Mouse (Mus musculus) CD4-positive, CD25-positive, alpha-beta regulatory T cell, adult 4 months (primary cell): ENCODE results near the gene Mapre1. TPM values are rescaled to one million over a fixed set of nuclear protein-coding genes. Genes with fewer than 3 reads are reported as not detected.
A peak's percentile ranks its signal among the peaks of the same experiment; 100 is the strongest.
"Not testable (repeated sequence)": the region's sequence is repeated elsewhere in the genome, so short reads cannot be mapped to it uniquely, and the experiment has no call there.

Source experiments
- ATAC-seq: one replicate; pipeline ENCODE4 v1.8.0; 2017
- polyA plus RNA-seq, 2 experiments: library from polyadenylated mRNA; unstranded; fragments of 100-300 nt; shearing (Covaris generic); gene quantifications; one replicate each; pipeline ENCODE4 v1.2.1; 2017

The Mapre1 gene
- 100 to 1,000 TPM; 238 to 257 TPM for polyA plus RNA-seq

- ATAC-seq, result peak; percentile 96
Observed at GRCm38 (mm10) chr2:153740500-153741436, at the start of gene Mapre1. Gene Mapre1 (plus strand): TSS chr2:153741274.

- not testable (repeated sequence) for ATAC-seq
Observed at GRCm38 (mm10) chr2:153693413-153693812, 47.7 kb upstream of the Mapre1 start.

- peak; percentile 75 for ATAC-seq
Observed at GRCm38 (mm10) chr2:153694462-153695085, 46.5 kb upstream of the Mapre1 start.

GRCm38 (mm10) chr2:153696352-153696751 lies 44.7 kb upstream of the Mapre1 start, which contains the start of gene Dnmt3c:
Gene Dnmt3c (plus strand): TSS chr2:153696652.
- ATAC-seq, result no peak

- no peak for ATAC-seq
Observed at GRCm38 (mm10) chr2:153703389-153703788, 37.7 kb upstream of the Mapre1 start.

- peak; percentile 53 for ATAC-seq
Observed at GRCm38 (mm10) chr2:153710701-153711330, 30.3 kb upstream of the Mapre1 start.

GRCm38 (mm10) chr2:153712646-153713091 lies 28.4 kb upstream of the Mapre1 start:
- ATAC-seq, result no peak

- no peak for ATAC-seq
Observed at GRCm38 (mm10) chr2:153713227-153713626, 27.8 kb upstream of the Mapre1 start.

GRCm38 (mm10) chr2:153717861-153718260 lies 23.2 kb upstream of the Mapre1 start:
- ATAC-seq, result not testable (repeated sequence)

GRCm38 (mm10) chr2:153723098-153723497 lies 18.0 kb upstream of the Mapre1 start:
- no peak for ATAC-seq

- no peak for ATAC-seq
Observed at GRCm38 (mm10) chr2:153724424-153724823, 16.6 kb upstream of the Mapre1 start.

- no peak for ATAC-seq
Observed at GRCm38 (mm10) chr2:153724871-153725270, 16.2 kb upstream of the Mapre1 start.

GRCm38 (mm10) chr2:153725291-153725690 lies 15.8 kb upstream of the Mapre1 start:
- no peak for ATAC-seq

- ATAC-seq, result peak; percentile 71
Observed at GRCm38 (mm10) chr2:153734033-153734432, 7.0 kb upstream of the Mapre1 start.

GRCm38 (mm10) chr2:153741437-153742065 lies 477 bp downstream of the Mapre1 start:
- peak; percentile 30 for ATAC-seq

- ATAC-seq, result no peak
Observed at GRCm38 (mm10) chr2:153747994-153748393, 6.9 kb downstream of the Mapre1 start.

- ATAC-seq, result no peak
Observed at GRCm38 (mm10) chr2:153750363-153750762, 9.3 kb downstream of the Mapre1 start.

GRCm38 (mm10) chr2:153762121-153762520 lies 21.0 kb downstream of the Mapre1 start:
- ATAC-seq, result no peak

- ATAC-seq, result no peak
Observed at GRCm38 (mm10) chr2:153767484-153767883, 26.4 kb downstream of the Mapre1 start.

GRCm38 (mm10) chr2:153768881-153769280 lies 27.8 kb downstream of the Mapre1 start:
- no peak for ATAC-seq

GRCm38 (mm10) chr2:153772950-153773349 lies 31.9 kb downstream of the Mapre1 start:
- no peak for ATAC-seq

- ATAC-seq, result no peak
Observed at GRCm38 (mm10) chr2:153775472-153775871, 34.4 kb downstream of the Mapre1 start.
